9 mouse cellular contexts compared by ENCODE assay signal in the genomic region with DNA sequence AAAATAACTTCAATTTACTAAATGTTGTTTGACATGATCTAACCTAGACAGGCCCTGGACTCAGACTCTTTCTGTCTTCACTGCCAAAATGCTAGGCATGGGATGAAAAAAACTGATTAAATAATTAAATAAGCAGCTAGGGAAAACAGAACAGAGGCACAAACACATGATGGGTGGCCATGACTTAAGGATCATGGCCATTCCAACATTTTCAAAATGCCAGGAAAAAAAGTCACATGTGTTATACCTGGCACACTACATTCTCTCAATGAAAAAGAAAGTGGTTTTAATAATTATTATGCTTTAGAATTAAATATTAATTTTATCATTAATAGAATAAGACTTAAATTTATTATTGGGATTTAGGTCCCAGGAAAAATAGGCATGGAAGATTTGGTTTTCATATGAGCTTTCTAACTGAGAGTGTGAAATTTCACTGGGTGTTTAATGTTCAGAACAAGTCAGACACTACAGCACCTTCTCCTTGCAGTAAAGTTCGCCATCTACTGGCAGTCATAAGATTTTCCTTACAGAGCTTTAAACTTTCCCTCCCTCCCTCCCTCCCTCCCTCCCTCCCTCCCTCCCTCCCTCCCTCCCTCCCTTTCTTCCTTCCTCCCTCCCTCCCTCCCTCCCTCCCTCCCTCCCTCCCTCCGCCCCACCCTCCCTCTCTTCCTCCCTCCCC. TPM values are rescaled to one million over a fixed set of nuclear protein-coding genes. Genes with fewer than 3 reads are reported as not detected.
DNase-seq lines count a peak whose midpoint lies in the region; ATAC-seq and TF ChIP-seq lines count a peak whose summit lies in the region.
"Had no signal": no experiment of that assay in that cellular context is flagged by ENCODE, and none has a peak within 500 bp of the region (broad histone marks: within the 10 kb centered on the region; RNA-seq: fewer than 3 reads in every experiment).

No protein-coding gene starts in this region.

- no peaks in the 10 kb centered on the region for H3K9me3 ChIP-seq in liver, postnatal 0 days (ENCODE audit: low read length)
- H3K9me3 ChIP-seq: megakaryocyte, embryonic 14.5 days had no signal

- 12% methylated on average over 1 of the region's 2 CpGs for WGBS in liver, postnatal 0 days (ENCODE audit: insufficient replicate concordance)

- no peak for TF ChIP-seq EP300 in liver, postnatal 0 days (IDR thresholded peaks at IDR 0.05; ENCODE audit: low read depth)

- H3K27me3 ChIP-seq in liver, postnatal 0 days (ENCODE audit: insufficient read depth, low read length) = no peaks in the 10 kb centered on the region

- no peak overlapping the region for H3K4me2 ChIP-seq in liver, postnatal 0 days (ENCODE audit: low read depth, low read length)

- ATAC-seq in liver, postnatal 0 days = peak; percentile 36; the same call in 1 of the 2 replicates

- no peaks in the 10 kb centered on the region for H3K4me1 ChIP-seq in liver, postnatal 0 days (ENCODE audit: insufficient read depth)
- H3K4me1 ChIP-seq: megakaryocyte, embryonic 14.5 days had no signal

- TF ChIP-seq CTCF in gastrocnemius, adult 2 months (IDR thresholded peaks at IDR 0.05) = peak; percentile 51
- peak; percentile 49 for TF ChIP-seq CTCF in liver, postnatal 0 days (IDR thresholded peaks at IDR 0.05; ENCODE audit: low read depth)

- no peak overlapping the region for H3K4me3 ChIP-seq in gastrocnemius, adult 2 months
- H3K4me3 ChIP-seq in liver, postnatal 0 days (ENCODE audit: low read depth, low read length) = no peak overlapping the region
- H3K4me3 ChIP-seq: megakaryocyte, embryonic 14.5 days had no signal

- H3K27ac ChIP-seq in gastrocnemius, adult 2 months = no peak overlapping the region
- no peak overlapping the region for H3K27ac ChIP-seq in liver, postnatal 0 days (ENCODE audit: low read depth)

- no peak overlapping the region for H3K9ac ChIP-seq in liver, postnatal 0 days (replicated peaks)

- H3K36me3 ChIP-seq in liver, postnatal 0 days (replicated peaks; ENCODE audit: insufficient read depth, low read length) = no peaks in the 10 kb centered on the region

- intact Hi-C loops in gastrocnemius, adult 2 months (cut with DNase I) = loop anchor here (2.0 to 10.0 kb wide), 2 partner anchors 26 to 506 kb away; no protein-coding TSS in a partner anchor
- intact Hi-C loops in gastrocnemius, postnatal 14 days (cut with DNase I; ENCODE audit: low total_unique reads) = no loop called here

- DNase-seq in gastrocnemius, adult 2 months = no peak
- no peak for DNase-seq in gastrocnemius, postnatal 14 days
- DNase-seq in A20 (ENCODE audit: low read depth, low spot score) = peak; percentile 44
- peak; percentile 58 for DNase-seq in embryo, embryonic 10 days (ENCODE audit: low spot score)
- DNase-seq in liver, postnatal 0 days = no peak
- DNase-seq in testis, postnatal 10 days (ENCODE audit: low spot score) = no peak
- DNase-seq in cerebellum, postnatal 36 days = no peak
- no peak for DNase-seq in urinary bladder, postnatal 36 days (ENCODE audit: low spot score in 2 of 2)

RNA-seq across cellular contexts. Expression of gene Crb1, which starts 36.6 kb away (rescaled TPM):
- not detected for total RNA-seq in gastrocnemius, adult 2 months (2021)
- not detected for total RNA-seq in gastrocnemius, postnatal 14 days (2021)
- not detected in 2 replicates for polyA plus RNA-seq in liver, postnatal 0 days (2015; fragmentation: Nextera tagmentation; extraction: Ambion mirVana)

Comparison
In these comparisons a context has a peak if more than half of its experiments do, and no peak if none do; other contexts are left out.
1. DNase-seq: peak in A20 (single experiment) and embryo, embryonic 10 days (single experiment); none in gastrocnemius, adult 2 months (single experiment), gastrocnemius, postnatal 14 days (single experiment), liver, postnatal 0 days (single experiment), testis, postnatal 10 days (single experiment), cerebellum, postnatal 36 days (0 of 2) and urinary bladder, postnatal 36 days (0 of 2).